Mouse (Mus musculus) activated CD4-positive, CD25-positive, alpha-beta regulatory T cell, adult 4 months (primary cell): ENCODE measurements at regions not wholly inside any gene's neighbourhood (a gene's known extent, or its start where the extent isn't known, plus 50 kb on each side); places are given as distances from the start of the nearest gene placed in this dataset.

Experiments used
- ATAC-seq: one replicate; pipeline ENCODE4 v1.8.0; 2017

GRCm38 (mm10) chr19:21214253-21214652, 57.8 kb upstream of the Zfand5 start:
- ATAC-seq = no peak

- no peak for ATAC-seq
These were observed 78.6 kb upstream of the Zfand5 start for GRCm38 (mm10) chr19:21193461-21193860.

- ATAC-seq = no peak
These were observed 79.5 kb upstream of the Zfand5 start for GRCm38 (mm10) chr19:21192576-21192975.

GRCm38 (mm10) chr19:21189216-21189615, 82.9 kb upstream of the Zfand5 start:
- no peak for ATAC-seq

GRCm38 (mm10) chr19:21186656-21187055, 85.4 kb upstream of the Zfand5 start:
- ATAC-seq = no peak

- no peak for ATAC-seq
These were observed 86.1 kb upstream of the Zfand5 start for GRCm38 (mm10) chr19:21186016-21186415.

GRCm38 (mm10) chr19:21183028-21183427, 89.0 kb upstream of the Zfand5 start:
- no peak for ATAC-seq

GRCm38 (mm10) chr19:21179886-21180285, 92.2 kb upstream of the Zfand5 start:
- ATAC-seq = no peak

GRCm38 (mm10) chr19:21175426-21175831, 96.6 kb upstream of the Zfand5 start:
- ATAC-seq = no peak

GRCm38 (mm10) chr19:21174636-21175035, 97.4 kb upstream of the Zfand5 start:
- no peak for ATAC-seq

GRCm38 (mm10) chr19:21173896-21174483, 98.1 kb upstream of the Zfand5 start:
- no peak for ATAC-seq

GRCm38 (mm10) chr19:21171191-21171590, 100.9 kb upstream of the Zfand5 start:
- ATAC-seq = no peak

- ATAC-seq = no peak
These were observed 101.3 kb upstream of the Zfand5 start for GRCm38 (mm10) chr19:21170785-21171184.

GRCm38 (mm10) chr19:21166939-21167338, 105.1 kb upstream of the Zfand5 start:
- no peak for ATAC-seq

- ATAC-seq = no peak
These were observed 105.6 kb upstream of the Zfand5 start for GRCm38 (mm10) chr19:21166465-21166860.

GRCm38 (mm10) chr19:21165763-21166464, 106.2 kb upstream of the Zfand5 start:
- no peak for ATAC-seq

- no peak for ATAC-seq
These were observed 108.1 kb upstream of the Zfand5 start for GRCm38 (mm10) chr19:21163978-21164377.

- no peak for ATAC-seq
These were observed 111.1 kb upstream of the Zfand5 start for GRCm38 (mm10) chr19:21160946-21161345.

- ATAC-seq = no peak
These were observed 112.6 kb upstream of the Zfand5 start for GRCm38 (mm10) chr19:21159189-21160137.

GRCm38 (mm10) chr19:21154162-21154561, 117.9 kb upstream of the Zfand5 start:
- ATAC-seq = no peak

GRCm38 (mm10) chr19:21152027-21152426, 120.1 kb upstream of the Zfand5 start:
- ATAC-seq = no peak

GRCm38 (mm10) chr19:21150849-21151248, 121.2 kb upstream of the Zfand5 start:
- ATAC-seq = no peak

GRCm38 (mm10) chr19:21150241-21150640, 121.8 kb upstream of the Zfand5 start:
- ATAC-seq = no peak
